Mouse (Mus musculus) spleen, adult 2 months (tissue): ENCODE data around the gene Ttc3. TPM values are rescaled to one million over a fixed set of nuclear protein-coding genes. Genes with fewer than 3 reads are reported as not detected.

Source experiments
- DNase-seq, 2 experiments: peaks; one replicate each; pipeline versions ENCODE4 v3.0.0 to v3.0.0-alpha.2; 2012 to 2021; ENCODE audit warnings: low spot score in 2 of 2, low read depth in 1 of 2
- H3K27ac ChIP-seq: fragments of 200-500 bp; 2 replicates; pipeline ENCODE4 v1.5.1; 2012; ENCODE audit warnings: low read length, inconsistent platforms; ENCODE audit not compliant: insufficient read depth
- H3K27me3 ChIP-seq: fragments of 200-500 bp; 2 replicates; pipeline ENCODE4 v1.6.1; 2012; ENCODE audit warnings: mild to moderate bottlenecking, moderate library complexity, low read length, inconsistent platforms; ENCODE audit not compliant: control insufficient read depth, insufficient read depth
- H3K36me3 ChIP-seq: fragments of 200-500 bp; 2 replicates; pipeline ENCODE4 v1.6.1; 2012; ENCODE audit warnings: mild to moderate bottlenecking, low read length, inconsistent platforms; ENCODE audit not compliant: control insufficient read depth, insufficient read depth
- H3K4me1 ChIP-seq: fragments of 200-500 bp; 2 replicates; pipeline ENCODE4 v1.6.1; 2011; ENCODE audit warnings: inconsistent platforms; ENCODE audit not compliant: control insufficient read depth, insufficient read depth, insufficient read length
- H3K4me3 ChIP-seq: fragments of 200-500 bp; 2 replicates; pipeline ENCODE4 v1.5.1; 2011; ENCODE audit warnings: mild to moderate bottlenecking, inconsistent platforms; ENCODE audit not compliant: insufficient read depth, insufficient read length; ENCODE audit errors: extremely low read depth
- CTCF ChIP-seq: fragments of 200-500 bp; IDR thresholded peaks from 2 replicates; pipeline ENCODE4 v1.5.1; 2011; ENCODE audit warnings: mild to moderate bottlenecking, inconsistent platforms; ENCODE audit not compliant: insufficient read depth, insufficient read length, insufficient replicate concordance; ENCODE audit errors: extremely low read depth
- POLR2A ChIP-seq: fragments of 200-500 bp; IDR thresholded peaks from 2 replicates; pipeline ENCODE4 v1.6.1; 2011; ENCODE audit warnings: low read depth, low read length, inconsistent platforms
- WGBS: fragments of 180-500 bp; shearing (Covaris S2); methylation state at CpG from one replicate; pipeline ENCODE4 v1.1.7; 2018; 5-methylcytosine and 5-hydroxymethylcytosine counted together
- polyA plus RNA-seq: library from polyadenylated mRNA; depleted of rRNA; stranded (reverse); fragments of >200 nt; gene quantifications from 2 replicates; pipeline ENCODE4 v1.2.3, GENCODE M21; 2012

The Ttc3 gene
- polyA plus RNA-seq, 1 experiment, result 17.5 TPM

GRCm38 (mm10) chr16:94348779-94349178, 21.6 kb upstream of the Ttc3 start:
- WGBS, result 66% methylated on average over 2 of the region's 2 CpGs
- DNase-seq, result no peak
- no peak overlapping the region for H3K27ac ChIP-seq
- no peaks in the 10 kb centered on the region for H3K36me3 ChIP-seq
- H3K4me1 ChIP-seq, result peaks cover 5% of the 10 kb centered on the region; the same call in 1 of the 2 replicates
- no peak for TF ChIP-seq POLR2A
- TF ChIP-seq CTCF, result no peak
- H3K27me3 ChIP-seq, result no peaks in the 10 kb centered on the region
- no peak overlapping the region for H3K4me3 ChIP-seq

GRCm38 (mm10) chr16:94349588-94350286, 20.7 kb upstream of the Ttc3 start:
- Histone ChIP-seq H3K36me3 (no peaks in the 10 kb centered on the region), H3K4me1 (peaks cover 5% of the 10 kb centered on the region; the same call in 1 of the 2 replicates), H3K27me3 (no peaks in the 10 kb centered on the region), H3K27ac (no peak overlapping the region), H3K4me3 (no peak overlapping the region)
- WGBS, result 41% methylated on average over 11 of the region's 11 CpGs
- DNase-seq, result no peak
- no peak for TF ChIP-seq POLR2A
- TF ChIP-seq CTCF, result no peak

- DNase-seq, result no peak
- Histone ChIP-seq H3K27ac (no peak overlapping the region), H3K27me3 (no peaks in the 10 kb centered on the region), H3K4me3 (no peak overlapping the region), H3K36me3 (no peaks in the 10 kb centered on the region), H3K4me1 (peaks cover 5% of the 10 kb centered on the region; the same call in 1 of the 2 replicates)
- no peak for TF ChIP-seq POLR2A
- TF ChIP-seq CTCF, result no peak
- 59% methylated on average over 10 of the region's 10 CpGs for WGBS
Observed at GRCm38 (mm10) chr16:94350287-94350677, 20.1 kb upstream of the Ttc3 start.

GRCm38 (mm10) chr16:94354450-94354849, 16.0 kb upstream of the Ttc3 start:
- Histone ChIP-seq H3K27ac (no peak overlapping the region), H3K4me1 (peaks cover 3% of the 10 kb centered on the region; the same call in 1 of the 2 replicates), H3K27me3 (no peaks in the 10 kb centered on the region), H3K4me3 (no peak overlapping the region), H3K36me3 (no peaks in the 10 kb centered on the region)
- 6% methylated on average over 9 of the region's 9 CpGs for WGBS
- TF ChIP-seq CTCF, result no peak
- no peak for TF ChIP-seq POLR2A
- DNase-seq, result peak; percentile 45 to 58

- Histone ChIP-seq H3K27me3 (no peaks in the 10 kb centered on the region), H3K27ac (no peak overlapping the region), H3K4me1 (no peaks in the 10 kb centered on the region), H3K36me3 (no peaks in the 10 kb centered on the region), H3K4me3 (no peak overlapping the region)
- no peak for TF ChIP-seq CTCF
- no peak for TF ChIP-seq POLR2A
- no peak for DNase-seq
- 60% methylated on average over 7 of the region's 7 CpGs for WGBS
Observed at GRCm38 (mm10) chr16:94356046-94356445, 14.4 kb upstream of the Ttc3 start.

GRCm38 (mm10) chr16:94356776-94357494, 13.5 kb upstream of the Ttc3 start:
- Histone ChIP-seq H3K27me3 (no peaks in the 10 kb centered on the region), H3K27ac (no peak overlapping the region), H3K4me1 (no peaks in the 10 kb centered on the region), H3K4me3 (no peak overlapping the region), H3K36me3 (no peaks in the 10 kb centered on the region)
- WGBS, result 80% methylated on average over 11 of the region's 11 CpGs
- DNase-seq, result no peak
- TF ChIP-seq POLR2A (no peak), CTCF (no peak)

- Histone ChIP-seq H3K36me3 (no peaks in the 10 kb centered on the region), H3K27ac (no peak overlapping the region), H3K27me3 (no peaks in the 10 kb centered on the region), H3K4me1 (no peaks in the 10 kb centered on the region), H3K4me3 (no peak overlapping the region)
- WGBS, result 79% methylated on average over 3 of the region's 3 CpGs
- TF ChIP-seq CTCF (no peak), POLR2A (no peak)
- DNase-seq, result no peak
Observed at GRCm38 (mm10) chr16:94358091-94358490, 12.3 kb upstream of the Ttc3 start.
